In the genomic region with DNA sequence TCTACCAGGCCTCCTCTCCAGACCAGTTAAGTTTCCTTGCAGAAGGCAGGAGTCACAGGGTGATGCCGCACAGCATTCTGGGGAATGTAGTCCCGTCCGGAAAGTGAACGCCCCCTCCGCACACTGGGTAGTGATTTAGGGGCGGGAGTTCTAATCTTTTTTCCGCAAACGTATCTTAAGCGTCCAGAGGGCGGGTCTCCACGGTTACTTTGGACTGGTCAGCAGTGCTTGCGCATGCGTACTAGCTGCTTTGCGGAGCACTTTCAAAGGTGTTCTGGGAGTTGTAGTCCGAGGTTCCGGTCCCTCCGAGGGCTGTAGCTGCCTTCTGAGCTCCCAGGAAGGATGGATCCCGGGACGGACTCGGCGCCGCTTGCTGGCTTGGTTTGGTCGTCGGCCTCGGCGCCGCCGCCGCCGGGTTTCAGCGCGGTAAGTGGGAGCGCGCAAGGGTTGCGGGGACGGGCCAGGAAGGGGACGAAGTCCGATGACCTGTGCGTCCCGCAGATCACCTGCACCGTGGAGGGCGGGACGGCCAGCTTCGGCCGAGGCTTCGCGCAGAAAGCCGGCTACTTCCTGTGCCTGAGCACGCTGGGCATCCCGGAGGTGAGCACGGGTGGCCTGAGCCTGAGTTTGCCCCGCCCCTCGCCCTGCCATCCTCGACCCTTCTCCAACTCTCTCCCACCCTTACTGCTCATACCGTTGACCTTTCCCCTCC, we compare ENCODE assay signal across 8 mouse cellular contexts. TPM values are rescaled to one million over a fixed set of nuclear protein-coding genes. Genes with fewer than 3 reads are reported as not detected.
DNase-seq lines count a peak whose midpoint lies in the region; ATAC-seq and TF ChIP-seq lines count a peak whose summit lies in the region.

A gene (plus strand): TSS at position 291 of the 712 bp plus-strand sequence.

- H3K4me1 ChIP-seq in forebrain, embryonic 10.5 days, result peaks cover 15% of the 10 kb centered on the region
- peaks cover 14% of the 10 kb centered on the region for H3K4me1 ChIP-seq in heart, embryonic 15.5 days (replicated peaks)
- H3K4me1 ChIP-seq in liver, embryonic 14.5 days (replicated peaks; ENCODE audit: control insufficient read depth in 2 of 2, insufficient read depth in 2 of 2, low read length in 1 of 2), result peaks cover 8 to 9% of the 10 kb centered on the region in 2 experiments
- H3K4me1 ChIP-seq in neural tube, embryonic 11.5 days (ENCODE audit: control insufficient read depth, insufficient read depth, low read length), result peaks cover 5% of the 10 kb centered on the region; the same call in 1 of the 2 replicates
- no peaks in the 10 kb centered on the region; the same call in 1 of the 2 replicates for H3K4me1 ChIP-seq in stomach, postnatal 0 days (replicated peaks; ENCODE audit: control insufficient read depth, insufficient read depth)

- H3K9ac ChIP-seq in heart, embryonic 15.5 days, result peak within 1 kb of the TSS; percentile 86
- H3K9ac ChIP-seq in liver, embryonic 14.5 days (replicated peaks), result peak within 1 kb of the TSS; percentile 56
- peak within 1 kb of the TSS; percentile 69 for H3K9ac ChIP-seq in neural tube, embryonic 11.5 days (ENCODE audit: low read length)
- peak within 1 kb of the TSS; percentile 69 for H3K9ac ChIP-seq in stomach, postnatal 0 days (ENCODE audit: low read length)

- peak within 1 kb of the TSS; percentile 86 for H3K27ac ChIP-seq in forebrain, embryonic 10.5 days
- peak within 1 kb of the TSS; percentile 69 for H3K27ac ChIP-seq in heart, embryonic 15.5 days
- no peak within 1 kb of the TSS for H3K27ac ChIP-seq in liver, embryonic 14.5 days
- no peak within 1 kb of the TSS for H3K27ac ChIP-seq in neural tube, embryonic 11.5 days (ENCODE audit: low read depth, low read length)
- H3K27ac ChIP-seq in stomach, postnatal 0 days (replicated peaks), result no peak within 1 kb of the TSS; the same call in 1 of the 2 replicates

- peaks cover 9% of the 10 kb centered on the region for H3K27me3 ChIP-seq in forebrain, embryonic 10.5 days (ENCODE audit: poor library complexity, severe bottlenecking)
- H3K27me3 ChIP-seq in heart, embryonic 15.5 days, result no peaks in the 10 kb centered on the region
- H3K27me3 ChIP-seq in liver, embryonic 14.5 days (ENCODE audit: control insufficient read depth, insufficient read depth, low read length), result no peaks in the 10 kb centered on the region
- H3K27me3 ChIP-seq in neural tube, embryonic 11.5 days (ENCODE audit: control insufficient read depth, insufficient read depth, low read length), result no peaks in the 10 kb centered on the region; the same call in 1 of the 2 replicates
- no peaks in the 10 kb centered on the region for H3K27me3 ChIP-seq in stomach, postnatal 0 days (ENCODE audit: control insufficient read depth, insufficient read depth, low read length)

- peaks cover 27% of the 10 kb centered on the region for H3K36me3 ChIP-seq in forebrain, embryonic 10.5 days (replicated peaks)
- H3K36me3 ChIP-seq in heart, embryonic 15.5 days, result peaks cover 17% of the 10 kb centered on the region; the same call in 1 of the 2 replicates
- H3K36me3 ChIP-seq in liver, embryonic 14.5 days (replicated peaks; ENCODE audit: control insufficient read depth, insufficient read depth, low read depth), result no peaks in the 10 kb centered on the region; the same call in 1 of the 2 replicates
- H3K36me3 ChIP-seq in neural tube, embryonic 11.5 days (ENCODE audit: control insufficient read depth, insufficient read depth, low read length), result peaks cover 3% of the 10 kb centered on the region; the same call in 1 of the 2 replicates
- peaks cover 5% of the 10 kb centered on the region; the same call in 1 of the 2 replicates for H3K36me3 ChIP-seq in stomach, postnatal 0 days (ENCODE audit: control insufficient read depth, insufficient read depth, low read length)

- peak within 1 kb of the TSS; percentile 94 for H3K4me2 ChIP-seq in heart, embryonic 15.5 days
- H3K4me2 ChIP-seq in liver, embryonic 14.5 days (ENCODE audit: low read depth), result peak within 1 kb of the TSS; percentile 83
- H3K4me2 ChIP-seq in neural tube, embryonic 11.5 days (ENCODE audit: low read depth), result peak within 1 kb of the TSS; percentile 81
- peak within 1 kb of the TSS; percentile 86 for H3K4me2 ChIP-seq in stomach, postnatal 0 days (replicated peaks; ENCODE audit: low read depth)

- WGBS in forebrain, embryonic 10.5 days, result under 1% methylated on average over 55 of the region's 55 CpGs
- 0% methylated on average over 55 of the region's 55 CpGs for WGBS in heart, embryonic 15.5 days
- WGBS in liver, embryonic 14.5 days (ENCODE audit: insufficient replicate concordance), result under 1% methylated on average over 55 of the region's 55 CpGs
- WGBS in neural tube, embryonic 11.5 days, result under 1% methylated on average over 51 of the region's 55 CpGs
- WGBS in stomach, postnatal 0 days, result under 1% methylated on average over 52 of the region's 55 CpGs

- no peaks in the 10 kb centered on the region for H3K9me3 ChIP-seq in forebrain, embryonic 10.5 days
- no peaks in the 10 kb centered on the region for H3K9me3 ChIP-seq in heart, embryonic 15.5 days (replicated peaks)
- H3K9me3 ChIP-seq in liver, embryonic 14.5 days (ENCODE audit: control insufficient read depth, low read length), result no peaks in the 10 kb centered on the region
- no peaks in the 10 kb centered on the region for H3K9me3 ChIP-seq in neural tube, embryonic 11.5 days (ENCODE audit: control insufficient read depth, low read length)
- no peaks in the 10 kb centered on the region for H3K9me3 ChIP-seq in stomach, postnatal 0 days (ENCODE audit: control insufficient read depth, low read length)

- 0 out of 2 replicates have a peak, but pooled peaks have one; percentile 20 for TF ChIP-seq EP300 in liver, embryonic 14.5 days (IDR thresholded peaks at IDR 0.05; ENCODE audit: low read depth)
- no peak for TF ChIP-seq EP300 in stomach, postnatal 0 days (optimal IDR thresholded peaks at IDR 0.05)

- ATAC-seq in heart, embryonic 15.5 days (replicated peaks; ENCODE audit: insufficient number of reproducible peaks, insufficient read depth, low FRiP score, low read depth), result peak; percentile 94
- ATAC-seq in liver, embryonic 14.5 days (ENCODE audit: insufficient read depth), result peak; percentile 93
- peak; percentile 91 for ATAC-seq in neural tube, embryonic 11.5 days (ENCODE audit: insufficient read depth, low FRiP score, low TSS enrichment)
- ATAC-seq in stomach, postnatal 0 days (ENCODE audit: low FRiP score, low TSS enrichment), result peak; percentile 97

- peak within 1 kb of the TSS; percentile 87 for H3K4me3 ChIP-seq in forebrain, embryonic 10.5 days
- peak within 1 kb of the TSS; percentile 98 for H3K4me3 ChIP-seq in heart, embryonic 15.5 days
- peak within 1 kb of the TSS; percentile 63 to 73 for H3K4me3 ChIP-seq in liver, embryonic 14.5 days (ENCODE audit: insufficient read depth in 1 of 2, low read depth in 2 of 2, low read length in 2 of 2)
- H3K4me3 ChIP-seq in neural tube, embryonic 11.5 days (ENCODE audit: low read depth, low read length), result peak within 1 kb of the TSS; percentile 78
- peak within 1 kb of the TSS; percentile 80 for H3K4me3 ChIP-seq in stomach, postnatal 0 days (ENCODE audit: low read depth, low read length)

- no peak for TF ChIP-seq CTCF in liver, embryonic 14.5 days (IDR thresholded peaks at IDR 0.05; ENCODE audit: low read depth)
- no peak for TF ChIP-seq CTCF in stomach, postnatal 0 days (IDR thresholded peaks at IDR 0.05; ENCODE audit: low read depth)

- peak; percentile 87 to 90 for DNase-seq in CD8-positive naive resting alpha-beta T cell, adult 2 months (ENCODE audit: low read depth in 2 of 2, low spot score in 2 of 2)
- peak; percentile 97 for DNase-seq in c-Kit-positive CD71-negative TER-119-negative erythroid progenitor cells, embryonic 14.5 days (ENCODE audit: low read depth)
- DNase-seq in forebrain, embryonic 10.5 days (ENCODE audit: extremely low spot score, low spot score), result peak; percentile 96
- DNase-seq in kidney, postnatal 25 days, result peak; percentile 99
- DNase-seq in liver, embryonic 14.5 days (ENCODE audit: low read depth in 3 of 3, low spot score in 3 of 3), result peak; percentile 94 to 96 (median 96)
- DNase-seq in neural tube, embryonic 11.5 days (ENCODE audit: low spot score), result peak; percentile 95
- DNase-seq in stomach, postnatal 0 days (ENCODE audit: low spot score), result peak; percentile 96

RNA-seq across cellular contexts. Expression of the gene that starts here (rescaled TPM):
- polyA plus RNA-seq in forebrain, embryonic 10.5 days (2016; fragmentation: Nextera tagmentation; extraction: Ambion mirVana), result 65.9 and 66.0 TPM in 2 replicates
- polyA plus RNA-seq in heart, embryonic 15.5 days (2015; fragmentation: Nextera tagmentation; extraction: Ambion mirVana), result 51.1 and 65.2 TPM in 2 replicates
- 21.1 and 25.6 TPM in 2 replicates for polyA plus RNA-seq in liver, embryonic 14.5 days (2012; rRNA removed)
- polyA plus RNA-seq in liver, embryonic 14.5 days (2014; fragmentation: Nextera tagmentation; extraction: Ambion mirVana), result 31.1 and 35.2 TPM in 2 replicates
- polyA plus RNA-seq in neural tube, embryonic 11.5 days (2014; fragmentation: Nextera tagmentation; extraction: Ambion mirVana), result 64.7 and 69.8 TPM in 2 replicates
- polyA plus RNA-seq in stomach, postnatal 0 days (2015; fragmentation: Nextera tagmentation; extraction: Ambion mirVana), result 103 TPM in 2 replicates

Comparison
In these comparisons a context has a peak if more than half of its experiments do, and no peak if none do; other contexts are left out.
1. H3K27ac ChIP-seq: peak in forebrain, embryonic 10.5 days (single experiment) and heart, embryonic 15.5 days (single experiment); none in liver, embryonic 14.5 days (single experiment), neural tube, embryonic 11.5 days (single experiment) and stomach, postnatal 0 days (single experiment).
2. Peak in every context shown above with its lines, with median percentiles within 50 percentile points of each other: DNase-seq, H3K4me3 ChIP-seq, ATAC-seq, H3K4me2 ChIP-seq and H3K9ac ChIP-seq.